Mouse (Mus musculus) liver, embryonic 14.5 days (tissue): ENCODE data around the gene Sostdc1.

ENCODE experiments used
- CTCF ChIP-seq: IDR thresholded peaks from 2 replicates; pipeline ENCODE4 v1.5.1; 2016; ENCODE audit warnings: antibody characterized with exemption, low read depth, control low read depth
- EP300 ChIP-seq: IDR thresholded peaks from 2 replicates; pipeline ENCODE4 v1.6.1; 2016; ENCODE audit warnings: antibody characterized with exemption, low read depth

DNA sequence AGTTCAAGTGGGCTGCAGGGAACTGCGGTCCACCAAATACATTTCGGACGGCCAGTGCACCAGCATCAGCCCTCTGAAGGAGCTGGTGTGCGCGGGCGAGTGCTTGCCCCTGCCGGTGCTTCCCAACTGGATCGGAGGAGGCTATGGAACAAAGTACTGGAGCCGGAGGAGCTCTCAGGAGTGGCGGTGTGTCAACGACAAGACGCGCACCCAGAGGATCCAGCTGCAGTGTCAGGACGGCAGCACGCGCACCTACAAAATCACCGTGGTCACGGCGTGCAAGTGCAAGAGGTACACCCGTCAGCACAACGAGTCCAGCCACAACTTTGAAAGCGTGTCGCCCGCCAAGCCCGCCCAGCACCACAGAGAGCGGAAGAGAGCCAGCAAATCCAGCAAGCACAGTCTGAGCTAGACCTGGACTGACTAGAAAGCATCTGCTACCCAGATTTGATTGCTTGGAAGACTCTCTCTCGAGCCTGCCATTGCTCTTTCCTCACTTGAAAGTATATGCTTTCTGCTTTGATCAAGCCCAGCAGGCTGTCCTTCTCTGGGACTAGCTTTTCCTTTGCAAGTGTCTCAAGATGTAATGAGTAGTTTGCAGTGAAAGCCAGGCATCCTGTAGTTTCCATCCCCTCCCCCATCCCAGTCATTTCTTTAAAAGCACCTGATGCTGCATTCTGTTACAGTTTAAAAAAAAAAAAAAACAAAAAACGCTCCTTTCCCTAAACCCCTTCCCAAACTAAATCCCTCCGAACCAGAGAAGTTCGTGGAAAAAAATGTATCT is 3.3 kb downstream of the Sostdc1 start:
- TF ChIP-seq CTCF (no peak), EP300 (no peak)
